Mouse (Mus musculus): ENCODE data around the gene Olfr67.

GRCm38 (mm10) chr7:103812174-103812573 lies 20.6 kb upstream of the Olfr67 start:
- TF ChIP-seq HCFC1 (IDR thresholded peaks at IDR 0.05; ENCODE audit: borderline replicate concordance, insufficient read depth, low read length) (no peak), MAFK (IDR thresholded peaks at IDR 0.05; ENCODE audit: insufficient read depth, low read depth, low read length) (no peak), ZNF384 (IDR thresholded peaks at IDR 0.05; ENCODE audit: low read depth, low read length) (no peak)
